Comparison of ENCODE assay signal across 19 mouse cellular contexts in the genomic region with DNA sequence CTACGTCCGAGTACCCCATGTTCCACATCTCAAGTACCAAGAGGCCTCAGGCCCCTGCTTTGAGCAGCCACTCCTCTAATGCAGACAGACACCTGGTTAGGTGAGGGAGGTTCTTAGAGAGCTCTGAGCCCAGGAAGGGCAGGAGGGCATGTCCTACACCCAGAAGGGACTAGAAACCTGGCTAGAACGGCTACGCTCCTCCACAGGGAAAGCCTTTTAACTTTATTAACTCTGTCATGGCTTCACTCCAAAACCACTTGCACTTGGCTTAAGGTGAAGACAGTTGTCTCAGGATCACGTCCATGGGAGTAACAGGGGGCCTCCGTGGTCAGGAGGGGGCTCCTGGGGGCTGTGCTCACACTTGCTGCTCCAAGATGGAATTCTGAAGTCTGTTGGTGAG.
A peak's percentile ranks its signal among the peaks of the same experiment; 100 is the strongest.
DNase-seq lines count a peak whose midpoint lies in the region; ATAC-seq and TF ChIP-seq lines count a peak whose summit lies in the region.
"Had no signal": no experiment of that assay in that cellular context is flagged by ENCODE, and none has a peak within 500 bp of the region (broad histone marks: within the 10 kb centered on the region; RNA-seq: fewer than 3 reads in every experiment).

No protein-coding gene starts in this region.

- WGBS in kidney, embryonic 16.5 days: 63% methylated on average over 6 of the region's 6 CpGs
- 75% methylated on average over 6 of the region's 6 CpGs for WGBS in embryonic facial prominence, embryonic 10.5 days
- WGBS in kidney, postnatal 0 days: 52% methylated on average over 6 of the region's 6 CpGs
- WGBS in limb, embryonic 14.5 days: 35% methylated on average over 6 of the region's 6 CpGs
- WGBS in heart, embryonic 10.5 days: 65% methylated on average over 6 of the region's 6 CpGs

- no peak for TF ChIP-seq POLR2A in limb, embryonic 14.5 days (IDR thresholded peaks at IDR 0.05; ENCODE audit: borderline replicate concordance, extremely low read depth, insufficient read depth, insufficient read length)

- peak; percentile 42 for DNase-seq in kidney, adult 18-20 months
- DNase-seq in embryonic facial prominence, embryonic 10.5 days (ENCODE audit: low spot score): no peak
- DNase-seq in kidney, postnatal 0 days (ENCODE audit: low spot score): peak; percentile 11
- no peak for DNase-seq in limb, embryonic 14.5 days (ENCODE audit: low spot score)
- DNase-seq in heart, embryonic 10.5 days (ENCODE audit: low spot score): no peak
- DNase-seq in spleen, adult 18-20 months: no peak
- DNase-seq in cerebellum, adult 9-11 months: no peak
- DNase-seq: adrenal gland, postnatal 25 days; cerebellum, adult 18-20 months; gastrocnemius, postnatal 25 days; heart, postnatal 10 days; liver, embryonic 13.5 days; midbrain, embryonic 14.5 days had no signal

- no peaks in the 10 kb centered on the region for H3K36me3 ChIP-seq in kidney, embryonic 16.5 days (ENCODE audit: insufficient read depth, low read length)
- H3K36me3 ChIP-seq in embryonic facial prominence, embryonic 10.5 days (replicated peaks): peaks cover 6% of the 10 kb centered on the region
- no peaks in the 10 kb centered on the region for H3K36me3 ChIP-seq in kidney, postnatal 0 days (ENCODE audit: insufficient read depth, low read length)
- H3K36me3 ChIP-seq in limb, embryonic 14.5 days (ENCODE audit: control insufficient read depth, insufficient read depth, low read length): 0 out of 2 replicates have a peak, but pooled peaks cover 6% of the 10 kb centered on the region
- 0 out of 2 replicates have a peak, but pooled peaks cover 4% of the 10 kb centered on the region for H3K36me3 ChIP-seq in heart, embryonic 10.5 days
- H3K36me3 ChIP-seq: liver, embryonic 13.5 days; lung, embryonic 15.5 days had no signal

- no peak for TF ChIP-seq CTCF in kidney, postnatal 0 days (IDR thresholded peaks at IDR 0.05; ENCODE audit: low read depth)

- no peaks in the 10 kb centered on the region for H3K9me3 ChIP-seq in kidney, embryonic 16.5 days (ENCODE audit: low read length)
- no peaks in the 10 kb centered on the region for H3K9me3 ChIP-seq in embryonic facial prominence, embryonic 10.5 days
- H3K9me3 ChIP-seq in kidney, postnatal 0 days (replicated peaks; ENCODE audit: low read length): no peaks in the 10 kb centered on the region
- no peaks in the 10 kb centered on the region for H3K9me3 ChIP-seq in limb, embryonic 14.5 days (ENCODE audit: control insufficient read depth, low read length)
- no peaks in the 10 kb centered on the region for H3K9me3 ChIP-seq in heart, embryonic 10.5 days
- H3K9me3 ChIP-seq: hindbrain, embryonic 13.5 days; liver, embryonic 13.5 days; lung, embryonic 15.5 days had no signal

- H3K4me3 ChIP-seq in kidney, embryonic 16.5 days (ENCODE audit: low read length): no peak overlapping the region
- H3K4me3 ChIP-seq in embryonic facial prominence, embryonic 10.5 days: no peak overlapping the region
- H3K4me3 ChIP-seq in kidney, postnatal 0 days (replicated peaks; ENCODE audit: low read depth, low read length): no peak overlapping the region
- H3K4me3 ChIP-seq in limb, embryonic 14.5 days (replicated peaks; ENCODE audit: low read length): no peak overlapping the region
- H3K4me3 ChIP-seq in heart, embryonic 10.5 days: no peak overlapping the region
- H3K4me3 ChIP-seq: hindbrain, embryonic 13.5 days; layer of hippocampus, adult 2 months; liver, embryonic 13.5 days; lung, embryonic 15.5 days had no signal

- H3K27me3 ChIP-seq in kidney, embryonic 16.5 days (ENCODE audit: insufficient read depth, low read length): no peaks in the 10 kb centered on the region
- no peaks in the 10 kb centered on the region for H3K27me3 ChIP-seq in embryonic facial prominence, embryonic 10.5 days (replicated peaks; ENCODE audit: low read depth, poor library complexity, severe bottlenecking)
- H3K27me3 ChIP-seq in kidney, postnatal 0 days (ENCODE audit: insufficient read depth, low read length): no peaks in the 10 kb centered on the region
- no peaks in the 10 kb centered on the region for H3K27me3 ChIP-seq in limb, embryonic 14.5 days (ENCODE audit: control insufficient read depth, insufficient read depth, low read length)
- H3K27me3 ChIP-seq in heart, embryonic 10.5 days (ENCODE audit: insufficient read depth, poor library complexity, severe bottlenecking): no peaks in the 10 kb centered on the region
- H3K27me3 ChIP-seq: CH12.LX; hindbrain, embryonic 13.5 days; liver, embryonic 13.5 days; lung, embryonic 15.5 days had no signal

- H3K27ac ChIP-seq in kidney, embryonic 16.5 days (ENCODE audit: low read length): no peak overlapping the region
- 0 out of 2 replicates have a peak overlapping the region, but pooled peaks have one; percentile 7 for H3K27ac ChIP-seq in embryonic facial prominence, embryonic 10.5 days (replicated peaks)
- H3K27ac ChIP-seq in kidney, postnatal 0 days: no peak overlapping the region
- peak overlapping the region; percentile 52; the same call in 1 of the 2 replicates for H3K27ac ChIP-seq in limb, embryonic 14.5 days (replicated peaks; ENCODE audit: low read depth, low read length)
- no peak overlapping the region for H3K27ac ChIP-seq in heart, embryonic 10.5 days
- H3K27ac ChIP-seq: hindbrain, embryonic 13.5 days; layer of hippocampus, adult 2 months; liver, embryonic 13.5 days; lung, embryonic 15.5 days had no signal

- ATAC-seq in kidney, embryonic 16.5 days (ENCODE audit: low FRiP score, low TSS enrichment): no peak
- ATAC-seq in kidney, postnatal 0 days (replicated peaks; ENCODE audit: low FRiP score, low read depth): no peak
- ATAC-seq in limb, embryonic 14.5 days (ENCODE audit: low FRiP score, low read depth): no peak
- ATAC-seq: forebrain, embryonic 14.5 days had no signal

- no peak overlapping the region for H3K9ac ChIP-seq in kidney, embryonic 16.5 days (replicated peaks; ENCODE audit: low read length)
- no peak overlapping the region for H3K9ac ChIP-seq in kidney, postnatal 0 days (ENCODE audit: low read depth, low read length)
- peak overlapping the region; percentile 32; the same call in 1 of the 2 replicates for H3K9ac ChIP-seq in limb, embryonic 14.5 days (ENCODE audit: low read depth, low read length, severe bottlenecking)
- H3K9ac ChIP-seq: hindbrain, embryonic 13.5 days; liver, embryonic 13.5 days; lung, embryonic 15.5 days had no signal

- no peak overlapping the region for H3K4me2 ChIP-seq in kidney, embryonic 16.5 days (replicated peaks; ENCODE audit: low read depth, low read length)
- no peak overlapping the region for H3K4me2 ChIP-seq in kidney, postnatal 0 days (ENCODE audit: low read length)
- no peak overlapping the region for H3K4me2 ChIP-seq in limb, embryonic 14.5 days (replicated peaks; ENCODE audit: low read depth, low read length, severe bottlenecking)
- H3K4me2 ChIP-seq: hindbrain, embryonic 13.5 days; liver, embryonic 13.5 days; lung, embryonic 15.5 days had no signal

- peaks cover 15% of the 10 kb centered on the region for H3K4me1 ChIP-seq in kidney, embryonic 16.5 days (ENCODE audit: insufficient read depth, low read length)
- H3K4me1 ChIP-seq in embryonic facial prominence, embryonic 10.5 days: peaks cover 33% of the 10 kb centered on the region
- no peaks in the 10 kb centered on the region for H3K4me1 ChIP-seq in kidney, postnatal 0 days (replicated peaks; ENCODE audit: insufficient read depth, low read length)
- H3K4me1 ChIP-seq in limb, embryonic 14.5 days (ENCODE audit: control insufficient read depth, insufficient read depth, low read length): peaks cover 27% of the 10 kb centered on the region
- peaks cover 9% of the 10 kb centered on the region; the same call in 1 of the 2 replicates for H3K4me1 ChIP-seq in heart, embryonic 10.5 days
- H3K4me1 ChIP-seq: liver, embryonic 13.5 days had no signal

Comparison
In these comparisons a context has a peak if more than half of its experiments do, and no peak if none do; other contexts are left out.
1. DNase-seq: peak in kidney, adult 18-20 months (single experiment) and kidney, postnatal 0 days (single experiment); none in embryonic facial prominence, embryonic 10.5 days (single experiment), limb, embryonic 14.5 days (single experiment), heart, embryonic 10.5 days (single experiment), spleen, adult 18-20 months (0 of 2) and cerebellum, adult 9-11 months (single experiment).
2. H3K27ac ChIP-seq: peak in embryonic facial prominence, embryonic 10.5 days (single experiment) and limb, embryonic 14.5 days (single experiment); none in kidney, embryonic 16.5 days (single experiment), kidney, postnatal 0 days (single experiment) and heart, embryonic 10.5 days (single experiment).